Mouse (Mus musculus) left cerebral cortex, postnatal 25 days (tissue): Measurements from ENCODE around the gene Ubxn11. TPM values are rescaled to one million over a fixed set of nuclear protein-coding genes. Genes with fewer than 3 reads are reported as not detected.

Experiments
- DNase-seq, 2 experiments: peaks; one replicate each; pipeline ENCODE4 v3.0.0; 2022; ENCODE audit warnings: low spot score in 2 of 2, mixed read lengths in 1 of 2
- intact Hi-C: fragments of 180-260 bp; cut with DNase I; formaldehyde crosslinking; loops from one replicate; pipeline ENCODE4 v1.15.1; 2025
- total RNA-seq, 2 experiments: library from RNA; stranded (reverse); gene quantifications; 2 replicates each; pipeline ENCODE4 v1.2.3; 2021

Ubxn11 gene
- total RNA-seq, 2 experiments from 2014 or later, result 29.5 to 34.7 TPM

DNA sequence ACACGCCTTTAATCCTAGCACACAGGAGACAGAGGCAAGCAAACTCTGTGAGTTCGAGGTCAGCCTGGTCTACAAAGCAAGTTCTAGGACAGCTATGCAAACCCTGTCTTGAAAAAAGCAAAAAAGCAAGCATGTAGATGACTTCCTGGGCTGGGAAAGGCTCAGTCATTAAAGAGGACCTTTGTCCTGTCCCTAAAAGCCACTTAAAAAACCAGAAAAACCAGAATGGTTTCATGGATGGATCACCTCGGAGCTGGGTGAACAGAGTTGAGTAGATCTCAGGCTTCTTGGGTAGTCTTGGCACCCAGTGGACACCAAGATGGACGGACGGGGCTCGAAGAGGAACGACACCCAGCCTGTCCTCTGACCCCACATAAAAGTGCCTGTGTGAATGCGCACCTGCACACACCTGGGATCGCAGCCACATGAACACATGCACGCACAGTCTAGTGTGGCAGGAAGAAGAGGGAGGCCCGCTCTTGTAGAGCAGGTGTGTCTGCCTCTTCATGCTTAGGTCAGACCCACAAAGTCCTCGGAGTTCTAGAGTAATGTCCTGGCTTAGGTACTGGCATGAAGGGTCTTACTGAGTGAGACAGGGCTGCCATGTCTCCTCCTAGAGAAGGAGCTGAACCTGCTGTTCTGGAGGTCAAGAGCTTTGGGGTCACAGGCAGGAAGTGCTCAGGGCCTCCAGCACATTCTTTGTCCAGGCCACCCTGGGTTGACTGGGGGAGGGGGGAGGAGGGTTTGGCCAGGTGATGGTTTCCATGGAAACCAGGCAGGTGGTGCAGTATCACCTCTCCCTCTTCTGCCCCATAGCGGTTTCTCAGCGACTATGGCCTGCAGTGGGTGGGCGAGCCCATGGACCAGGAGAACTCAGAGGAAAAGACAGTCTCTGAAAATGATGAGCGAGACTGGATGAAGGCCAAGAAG is 13.1 kb downstream of the Ubxn11 start:
- intact Hi-C loops, result no loop called here
- no peak for DNase-seq

DNA sequence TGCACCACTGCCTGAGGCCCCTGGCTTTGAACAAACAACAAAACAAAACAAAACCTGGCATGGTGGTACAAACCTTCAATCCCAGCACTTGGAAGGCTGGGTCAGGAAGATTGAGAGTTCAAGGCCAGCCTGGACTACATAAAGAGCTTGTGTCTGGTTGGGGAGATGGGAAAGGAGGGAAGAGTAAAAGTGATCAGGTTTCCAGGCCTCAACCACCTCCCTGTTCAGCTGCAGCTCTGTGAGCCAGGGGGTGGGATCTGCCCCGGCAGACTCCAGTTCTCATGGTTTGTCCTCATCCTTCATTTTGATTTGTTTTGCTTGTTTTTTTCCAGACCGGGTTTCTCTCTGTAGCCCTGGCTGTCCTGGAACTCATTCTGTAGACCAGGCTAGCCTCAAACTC is 14.1 kb downstream of the Ubxn11 start:
- intact Hi-C loops, result no loop called here
- DNase-seq, result no peak

- intact Hi-C loops, result no loop called here
- no peak for DNase-seq
These were observed 14.6 kb downstream of the Ubxn11 start for GRCm38 (mm10) chr4:134117012-134117411.

- DNase-seq, result no peak
- intact Hi-C loops, result no loop called here
These were observed 15.9 kb downstream of the Ubxn11 start for GRCm38 (mm10) chr4:134118126-134118800.

- intact Hi-C loops, result no loop called here
- no peak for DNase-seq
These were observed 16.7 kb downstream of the Ubxn11 start for GRCm38 (mm10) chr4:134119042-134119441.

- intact Hi-C loops, result no loop called here
- DNase-seq, result no peak
These were observed 17.3 kb downstream of the Ubxn11 start for GRCm38 (mm10) chr4:134119644-134120043.

DNA sequence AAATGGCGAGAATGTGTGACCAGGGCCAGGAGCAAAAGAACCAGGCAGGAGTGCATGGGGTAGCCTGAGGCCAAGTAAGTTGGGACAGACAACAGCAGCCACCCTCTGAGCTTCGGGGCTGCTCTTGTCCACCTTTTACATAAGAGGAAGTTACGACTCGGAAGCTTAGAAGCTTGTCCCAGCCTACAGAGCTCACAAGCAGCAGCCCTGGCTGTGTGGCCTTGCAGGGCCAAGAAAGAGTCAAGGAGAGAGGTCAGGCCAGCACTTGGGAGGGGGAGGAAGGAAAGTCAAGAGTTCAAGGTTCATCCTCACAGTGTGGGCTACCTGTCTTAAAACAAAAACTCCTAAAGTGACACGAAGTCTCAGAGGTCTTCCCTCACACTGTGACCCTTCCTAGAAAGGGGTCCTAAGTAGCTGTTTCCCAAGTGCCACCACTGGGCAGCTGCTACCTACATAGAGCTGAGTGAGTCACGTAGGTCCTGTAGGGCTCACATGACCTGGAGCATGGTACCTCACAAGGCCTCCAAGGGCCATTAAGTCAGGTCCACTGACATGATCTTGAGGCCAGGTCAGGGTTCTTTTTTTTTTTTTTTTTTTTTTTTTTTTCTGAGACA is 17.9 kb downstream of the Ubxn11 start:
- no peak for DNase-seq
- intact Hi-C loops, result no loop called here

DNA sequence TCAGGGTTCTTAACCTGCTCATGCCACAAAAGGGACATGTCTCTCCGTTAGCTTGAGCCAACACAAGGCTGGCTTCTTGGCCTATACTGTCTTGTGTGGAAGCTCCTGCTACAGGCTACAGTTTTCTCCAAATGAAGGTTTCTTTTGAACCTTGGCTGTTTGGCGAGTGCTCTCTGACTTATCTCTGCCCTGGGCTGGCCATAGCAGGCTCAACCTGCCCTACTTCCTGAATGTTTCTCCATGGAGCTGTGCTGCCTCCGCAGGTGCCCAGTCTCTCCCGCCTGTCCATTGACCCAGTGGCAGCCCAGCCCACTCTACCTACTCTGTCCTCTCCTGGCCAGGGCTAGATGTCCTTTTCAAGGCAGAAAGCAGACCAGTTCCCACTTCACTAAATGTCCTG is 18.5 kb downstream of the Ubxn11 start:
- intact Hi-C loops, result no loop called here
- no peak for DNase-seq

- intact Hi-C loops, result no loop called here
- DNase-seq, result no peak
These were observed 19.2 kb downstream of the Ubxn11 start for GRCm38 (mm10) chr4:134121571-134121970.

GRCm38 (mm10) chr4:134122281-134122680 is 19.9 kb downstream of the Ubxn11 start:
- intact Hi-C loops, result no loop called here
- peak in 1 of 2 experiments; percentile 59 for DNase-seq

- no peak for DNase-seq
- intact Hi-C loops, result no loop called here
These were observed 20.8 kb downstream of the Ubxn11 start for GRCm38 (mm10) chr4:134123147-134123546.

- peak; percentile 76 to 98 for DNase-seq
- intact Hi-C loops, result loop anchor here (1.0 kb wide), 2 partner anchors 17 to 32 kb away; no protein-coding TSS in a partner anchor
These were observed 21.5 kb downstream of the Ubxn11 start for GRCm38 (mm10) chr4:134123680-134124551.

DNA sequence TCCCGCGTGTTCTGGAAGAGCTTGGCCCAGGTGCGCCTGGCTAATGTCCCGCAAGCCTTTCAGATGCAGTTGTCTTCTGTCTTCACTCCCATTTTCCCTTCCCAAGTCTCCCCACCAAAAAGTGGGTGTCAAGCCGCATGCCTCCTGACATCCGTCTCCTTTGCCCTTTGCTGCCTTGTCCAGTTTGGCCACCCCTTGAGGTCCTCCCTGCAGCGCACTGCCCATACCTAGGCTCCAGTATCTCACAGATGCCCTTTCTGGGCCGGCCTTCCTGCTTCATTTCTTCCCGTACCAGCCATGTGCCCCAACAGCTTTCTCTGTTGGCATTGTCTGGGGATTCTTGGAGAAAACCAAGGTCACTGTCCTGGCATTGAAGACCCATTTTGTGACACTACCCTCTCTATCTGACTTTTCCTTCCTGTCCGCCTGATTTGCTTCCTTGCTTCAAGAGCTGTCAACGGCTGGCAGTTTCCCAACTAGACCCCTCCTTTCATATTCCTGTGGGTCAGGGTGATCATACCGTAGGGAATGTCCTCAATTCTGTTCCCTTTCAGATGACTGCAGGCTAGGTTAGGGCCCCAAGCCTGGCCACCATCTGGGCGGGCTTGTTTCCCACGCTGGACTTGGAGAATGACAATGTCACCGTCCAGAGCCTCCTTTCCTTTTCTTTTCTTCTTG is 23.2 kb downstream of the Ubxn11 start:
- no peak for DNase-seq
- intact Hi-C loops, result no loop called here

DNA sequence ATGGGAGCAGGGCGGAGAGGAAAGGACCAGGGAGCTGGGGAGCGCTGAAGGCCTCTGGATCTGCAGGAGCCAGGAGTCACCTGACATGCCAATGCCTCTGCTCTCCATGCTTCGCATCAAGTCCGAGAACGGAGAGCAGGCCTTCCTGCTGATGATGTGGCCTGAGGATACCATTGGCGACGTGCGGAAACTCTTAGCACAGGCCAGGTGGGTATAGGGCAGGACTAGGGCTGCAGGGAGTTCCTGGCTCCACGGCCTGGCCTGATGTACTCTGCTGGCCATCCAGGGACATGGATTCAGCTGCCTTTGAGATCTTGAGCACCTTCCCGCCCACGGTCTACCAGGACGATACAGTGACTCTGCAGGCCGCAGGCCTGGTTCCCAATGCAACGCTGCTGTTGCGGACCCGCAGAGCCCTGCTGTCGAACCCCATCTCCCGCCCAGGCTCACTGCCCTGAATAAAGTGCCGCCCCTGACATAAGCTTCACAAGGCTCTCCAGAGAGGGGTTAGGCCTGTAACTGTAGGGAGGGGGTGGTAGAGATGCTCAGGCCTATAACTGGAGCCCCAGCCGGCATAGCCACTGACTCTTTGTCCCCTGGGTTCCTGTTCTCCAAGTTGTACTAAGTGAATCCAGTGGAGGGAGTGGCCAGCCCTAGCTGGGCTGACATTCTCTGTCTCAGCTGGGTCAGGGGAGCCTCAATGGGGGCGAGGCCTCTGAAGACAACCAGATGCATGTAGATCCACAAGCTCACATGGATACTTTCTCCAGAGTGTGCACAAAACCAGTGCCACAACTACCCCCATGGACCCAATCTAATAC is 24.1 kb downstream of the Ubxn11 start:
- DNase-seq, result no peak
- intact Hi-C loops, result no loop called here

DNA sequence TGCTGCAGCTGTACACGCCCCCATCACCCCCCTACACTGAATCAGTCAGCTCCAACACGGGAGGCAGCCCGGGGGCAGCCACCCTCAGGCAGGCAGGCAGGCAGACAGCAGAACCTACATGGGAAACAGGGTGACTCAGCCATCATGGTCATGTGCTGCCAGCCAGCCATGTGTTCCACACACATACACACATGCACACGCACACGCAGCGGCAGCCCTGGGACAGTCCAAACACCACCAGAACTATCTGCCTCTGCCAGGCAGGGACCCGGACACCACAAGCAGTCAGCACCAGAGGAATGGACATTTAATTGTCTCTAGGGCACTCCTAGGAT is 24.7 kb downstream of the Ubxn11 start:
- peak; percentile 59 to 89 for DNase-seq
- intact Hi-C loops, result no loop called here

DNA sequence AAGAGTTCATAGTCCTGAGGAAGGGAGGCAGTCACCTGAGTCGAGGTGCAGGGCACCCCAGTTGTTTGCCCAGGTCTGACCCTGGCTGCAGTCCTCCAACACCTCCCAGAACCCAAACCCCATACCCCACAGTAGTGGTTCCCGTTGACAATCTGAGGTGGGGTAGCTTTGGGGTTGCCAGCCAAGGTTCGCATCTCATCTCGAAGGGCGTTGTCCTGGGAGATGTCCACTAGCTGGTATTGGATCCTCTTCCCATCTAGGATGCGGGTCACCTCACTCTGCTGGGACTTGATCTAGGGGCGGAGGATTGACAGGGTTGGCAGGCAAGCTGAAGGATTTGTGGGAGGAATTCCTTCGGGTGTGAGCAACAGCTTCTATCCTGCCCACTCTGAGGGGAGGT is 25.4 kb downstream of the Ubxn11 start:
- DNase-seq, result no peak
- intact Hi-C loops, result no loop called here

- DNase-seq, result peak; percentile 88 to 93
- intact Hi-C loops, result no loop called here
These were observed 26.0 kb downstream of the Ubxn11 start, which contains the start of gene Sh3bgrl3 for GRCm38 (mm10) chr4:134128221-134128982. TSS of gene Sh3bgrl3 (minus strand) at chr4:134128789.

GRCm38 (mm10) chr4:134128983-134129362 is 26.6 kb downstream of the Ubxn11 start:
- DNase-seq, result no peak
- intact Hi-C loops, result no loop called here
